Mouse (Mus musculus): ENCODE results near the gene Fbp1. TPM values are rescaled to one million over a fixed set of nuclear protein-coding genes. Genes with fewer than 3 reads are reported as not detected.
"Not testable (repeated sequence)": the region's sequence is repeated elsewhere in the genome, so short reads cannot be mapped to it uniquely, and the experiment has no call there.

Fbp1 gene
- polyA plus RNA-seq (2012; ENCODE audit: insufficient read depth, insufficient read length, missing spikeins): 3.4 TPM in 1 of 2 replicates, not detected in the other

GRCm38 (mm10) chr13:62887712-62888441, at the start of gene Fbp1:
Fbp1 (minus strand) TSS chr13:62888282.
- Histone ChIP-seq H3K27ac (replicated peaks; ENCODE audit: low read depth, low read length) (no peak within 1 kb of the TSS), H3K4me3 (ENCODE audit: insufficient read depth, low read depth, low read length) (peak within 1 kb of the TSS; percentile 41), H3K4me1 (ENCODE audit: control insufficient read depth, insufficient read depth, insufficient read length, low read length) (peaks cover 3% of the 10 kb centered on the region; the same call in 1 of the 2 replicates)

- no peak overlapping the region for H3K27ac ChIP-seq (replicated peaks; ENCODE audit: low read depth, low read length)
- H3K4me3 ChIP-seq (ENCODE audit: insufficient read depth, low read depth, low read length): no peak overlapping the region
- no peaks in the 10 kb centered on the region for H3K4me1 ChIP-seq (ENCODE audit: control insufficient read depth, insufficient read depth, insufficient read length, low read length)
Observed at GRCm38 (mm10) chr13:62932452-62932851, 44.4 kb upstream of the Fbp1 start.

- H3K4me1 ChIP-seq (ENCODE audit: control insufficient read depth, insufficient read depth, insufficient read length, low read length): no peaks in the 10 kb centered on the region
- H3K27ac ChIP-seq (replicated peaks; ENCODE audit: low read depth, low read length): no peak overlapping the region
- H3K4me3 ChIP-seq (ENCODE audit: insufficient read depth, low read depth, low read length): no peak overlapping the region
Observed at GRCm38 (mm10) chr13:62929766-62930389, 41.8 kb upstream of the Fbp1 start.

GRCm38 (mm10) chr13:62929144-62929543, 41.1 kb upstream of the Fbp1 start:
- not testable (repeated sequence) for H3K4me1 ChIP-seq (ENCODE audit: control insufficient read depth, insufficient read depth, insufficient read length, low read length); H3K27ac ChIP-seq (replicated peaks; ENCODE audit: low read depth, low read length); H3K4me3 ChIP-seq (ENCODE audit: insufficient read depth, low read depth, low read length)

- no peak overlapping the region for H3K4me3 ChIP-seq (ENCODE audit: insufficient read depth, low read depth, low read length)
- no peaks in the 10 kb centered on the region for H3K4me1 ChIP-seq (ENCODE audit: control insufficient read depth, insufficient read depth, insufficient read length, low read length)
- no peak overlapping the region for H3K27ac ChIP-seq (replicated peaks; ENCODE audit: low read depth, low read length)
Observed at GRCm38 (mm10) chr13:62927470-62927869, 39.4 kb upstream of the Fbp1 start.

- Histone ChIP-seq H3K4me3 (ENCODE audit: insufficient read depth, low read depth, low read length) (no peak overlapping the region), H3K4me1 (ENCODE audit: control insufficient read depth, insufficient read depth, insufficient read length, low read length) (no peaks in the 10 kb centered on the region), H3K27ac (replicated peaks; ENCODE audit: low read depth, low read length) (no peak overlapping the region)
Observed at GRCm38 (mm10) chr13:62926479-62926878, 38.4 kb upstream of the Fbp1 start.

- H3K4me3 ChIP-seq (ENCODE audit: insufficient read depth, low read depth, low read length): no peak overlapping the region
- no peaks in the 10 kb centered on the region for H3K4me1 ChIP-seq (ENCODE audit: control insufficient read depth, insufficient read depth, insufficient read length, low read length)
- no peak overlapping the region for H3K27ac ChIP-seq (replicated peaks; ENCODE audit: low read depth, low read length)
Observed at GRCm38 (mm10) chr13:62923182-62923581, 35.1 kb upstream of the Fbp1 start.

GRCm38 (mm10) chr13:62922645-62923044, 34.6 kb upstream of the Fbp1 start:
- Histone ChIP-seq H3K4me1 (ENCODE audit: control insufficient read depth, insufficient read depth, insufficient read length, low read length) (no peaks in the 10 kb centered on the region), H3K27ac (replicated peaks; ENCODE audit: low read depth, low read length) (no peak overlapping the region), H3K4me3 (ENCODE audit: insufficient read depth, low read depth, low read length) (no peak overlapping the region)

- Histone ChIP-seq H3K4me3 (ENCODE audit: insufficient read depth, low read depth, low read length) (no peak overlapping the region), H3K27ac (replicated peaks; ENCODE audit: low read depth, low read length) (no peak overlapping the region), H3K4me1 (ENCODE audit: control insufficient read depth, insufficient read depth, insufficient read length, low read length) (no peaks in the 10 kb centered on the region)
Observed at GRCm38 (mm10) chr13:62919647-62920341, 31.7 kb upstream of the Fbp1 start.

- no peak overlapping the region for H3K27ac ChIP-seq (replicated peaks; ENCODE audit: low read depth, low read length)
- no peaks in the 10 kb centered on the region for H3K4me1 ChIP-seq (ENCODE audit: control insufficient read depth, insufficient read depth, insufficient read length, low read length)
- no peak overlapping the region for H3K4me3 ChIP-seq (ENCODE audit: insufficient read depth, low read depth, low read length)
Observed at GRCm38 (mm10) chr13:62917416-62918110, 29.5 kb upstream of the Fbp1 start.

- no peak overlapping the region for H3K27ac ChIP-seq (replicated peaks; ENCODE audit: low read depth, low read length)
- H3K4me3 ChIP-seq (ENCODE audit: insufficient read depth, low read depth, low read length): no peak overlapping the region
- H3K4me1 ChIP-seq (ENCODE audit: control insufficient read depth, insufficient read depth, insufficient read length, low read length): no peaks in the 10 kb centered on the region
Observed at GRCm38 (mm10) chr13:62916675-62917074, 28.6 kb upstream of the Fbp1 start.

GRCm38 (mm10) chr13:62911575-62911974, 23.5 kb upstream of the Fbp1 start:
- Histone ChIP-seq H3K27ac (replicated peaks; ENCODE audit: low read depth, low read length) (no peak overlapping the region), H3K4me3 (ENCODE audit: insufficient read depth, low read depth, low read length) (no peak overlapping the region), H3K4me1 (ENCODE audit: control insufficient read depth, insufficient read depth, insufficient read length, low read length) (no peaks in the 10 kb centered on the region)

- Histone ChIP-seq H3K4me3 (ENCODE audit: insufficient read depth, low read depth, low read length) (no peak overlapping the region), H3K27ac (replicated peaks; ENCODE audit: low read depth, low read length) (no peak overlapping the region), H3K4me1 (ENCODE audit: control insufficient read depth, insufficient read depth, insufficient read length, low read length) (no peaks in the 10 kb centered on the region)
Observed at GRCm38 (mm10) chr13:62910206-62910605, 22.1 kb upstream of the Fbp1 start.

- Histone ChIP-seq H3K4me3 (ENCODE audit: insufficient read depth, low read depth, low read length) (no peak overlapping the region), H3K27ac (replicated peaks; ENCODE audit: low read depth, low read length) (no peak overlapping the region), H3K4me1 (ENCODE audit: control insufficient read depth, insufficient read depth, insufficient read length, low read length) (no peaks in the 10 kb centered on the region)
Observed at GRCm38 (mm10) chr13:62909776-62910175, 21.7 kb upstream of the Fbp1 start.

GRCm38 (mm10) chr13:62908163-62908559, 20.1 kb upstream of the Fbp1 start:
- Histone ChIP-seq H3K4me3 (ENCODE audit: insufficient read depth, low read depth, low read length) (no peak overlapping the region), H3K27ac (replicated peaks; ENCODE audit: low read depth, low read length) (no peak overlapping the region), H3K4me1 (ENCODE audit: control insufficient read depth, insufficient read depth, insufficient read length, low read length) (no peaks in the 10 kb centered on the region)

Data from brown adipose tissue, adult 24 weeks (tissue).